Comparison of ENCODE assay signal across 8 mouse cellular contexts in the genomic region with DNA sequence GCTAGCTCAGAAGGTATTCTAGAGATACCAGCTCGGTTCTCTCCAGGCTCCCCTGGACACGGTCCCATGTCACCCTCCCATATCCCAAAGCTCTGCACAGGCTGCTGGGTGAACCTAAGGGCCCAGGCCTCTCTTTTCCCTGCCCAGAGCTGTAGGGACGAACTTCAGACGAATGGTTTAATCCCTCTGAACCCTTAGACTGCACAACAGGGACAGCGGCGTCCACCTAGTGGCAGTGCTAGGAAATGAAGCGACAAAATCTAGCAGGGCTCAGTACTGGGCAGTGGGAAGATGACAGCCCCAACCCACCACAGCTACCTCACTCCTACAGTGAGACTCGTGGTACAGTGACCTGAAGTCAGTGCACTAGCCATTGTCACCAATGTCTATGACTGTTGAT. TPM values are rescaled to one million over a fixed set of nuclear protein-coding genes. Genes with fewer than 3 reads are reported as not detected.
DNase-seq lines count a peak whose midpoint lies in the region; ATAC-seq and TF ChIP-seq lines count a peak whose summit lies in the region.

No protein-coding gene starts in this region.

- 13% methylated on average over 8 of the region's 8 CpGs for WGBS in intestine, embryonic 14.5 days
- WGBS in liver, adult 2 months = 12% methylated on average over 8 of the region's 8 CpGs
- WGBS in midbrain, embryonic 15.5 days = 5% methylated on average over 8 of the region's 8 CpGs

- peak; percentile 49 to 61 for DNase-seq in left cerebral cortex, adult 18-20 months (ENCODE audit: low spot score in 2 of 2)
- no peak for DNase-seq in left cerebral cortex, adult 11 months (ENCODE audit: low spot score)
- peak; percentile 62 to 72 for DNase-seq in cerebellum, postnatal 14 days
- peak; percentile 35 to 41 for DNase-seq in frontal cortex, postnatal 25 days (ENCODE audit: low spot score in 2 of 2)
- peak; percentile 76 for DNase-seq in intestine, embryonic 14.5 days (ENCODE audit: low spot score)
- DNase-seq in liver, adult 2 months (ENCODE audit: extremely low read depth, low read depth, low spot score) = no peak
- peak; percentile 55 to 75 for DNase-seq in spleen, postnatal 14 days (ENCODE audit: low spot score in 2 of 2)

- no peaks in the 10 kb centered on the region for H3K27me3 ChIP-seq in intestine, embryonic 14.5 days (replicated peaks; ENCODE audit: control insufficient read depth, insufficient read depth, low read length)
- H3K27me3 ChIP-seq in liver, adult 2 months (ENCODE audit: control insufficient read depth, insufficient read depth, low read length) = no peaks in the 10 kb centered on the region
- no peaks in the 10 kb centered on the region for H3K27me3 ChIP-seq in midbrain, embryonic 15.5 days (replicated peaks)

- H3K4me3 ChIP-seq in intestine, embryonic 14.5 days (ENCODE audit: low read depth, low read length) = no peak overlapping the region
- H3K4me3 ChIP-seq in liver, adult 2 months (ENCODE audit: insufficient read depth, low read depth, low read length) = no peak overlapping the region
- H3K4me3 ChIP-seq in midbrain, embryonic 15.5 days = peak overlapping the region; percentile 57

- no peak for TF ChIP-seq POLR2A in liver, adult 2 months (IDR thresholded peaks at IDR 0.05; ENCODE audit: extremely low read depth, insufficient read depth, low read length)

- no peaks in the 10 kb centered on the region for H3K79me2 ChIP-seq in liver, adult 2 months (ENCODE audit: control insufficient read depth, insufficient read depth, low read length)

- H3K9me3 ChIP-seq in intestine, embryonic 14.5 days (ENCODE audit: control insufficient read depth, low read length) = no peaks in the 10 kb centered on the region
- no peaks in the 10 kb centered on the region for H3K9me3 ChIP-seq in midbrain, embryonic 15.5 days

- H3K9ac ChIP-seq in intestine, embryonic 14.5 days (ENCODE audit: low read length) = no peak overlapping the region
- no peak overlapping the region for H3K9ac ChIP-seq in liver, adult 2 months (ENCODE audit: low read depth, low read length)
- H3K9ac ChIP-seq in midbrain, embryonic 15.5 days = no peak overlapping the region

- H3K36me3 ChIP-seq in intestine, embryonic 14.5 days (ENCODE audit: control insufficient read depth, insufficient read depth, low read length) = no peaks in the 10 kb centered on the region
- no peaks in the 10 kb centered on the region for H3K36me3 ChIP-seq in liver, adult 2 months (ENCODE audit: control insufficient read depth, insufficient read depth, low read length)
- H3K36me3 ChIP-seq in midbrain, embryonic 15.5 days (replicated peaks) = no peaks in the 10 kb centered on the region

- no peak overlapping the region for H3K27ac ChIP-seq in intestine, embryonic 14.5 days (ENCODE audit: low read depth)
- no peak overlapping the region for H3K27ac ChIP-seq in liver, adult 2 months (replicated peaks; ENCODE audit: insufficient read depth, low read depth, low read length)
- H3K27ac ChIP-seq in midbrain, embryonic 15.5 days = peak overlapping the region; percentile 71

- peak; percentile 71 for TF ChIP-seq CTCF in liver, adult 2 months (IDR thresholded peaks at IDR 0.05; ENCODE audit: low read depth, low read length)

- peak; percentile 40; the same call in 1 of the 2 replicates for ATAC-seq in intestine, embryonic 14.5 days (replicated peaks; ENCODE audit: low FRiP score, low TSS enrichment, low read depth)
- peak; percentile 34 for ATAC-seq in midbrain, embryonic 15.5 days (replicated peaks)

- H3K4me1 ChIP-seq in intestine, embryonic 14.5 days (replicated peaks; ENCODE audit: control insufficient read depth, insufficient read depth, low read length) = peaks cover 33% of the 10 kb centered on the region
- H3K4me1 ChIP-seq in liver, adult 2 months (ENCODE audit: control insufficient read depth, insufficient read depth, low read length) = no peaks in the 10 kb centered on the region
- H3K4me1 ChIP-seq in midbrain, embryonic 15.5 days = peaks cover 47% of the 10 kb centered on the region

- H3K4me2 ChIP-seq in intestine, embryonic 14.5 days (ENCODE audit: low read length) = peak overlapping the region; percentile 90
- peak overlapping the region; percentile 100 for H3K4me2 ChIP-seq in midbrain, embryonic 15.5 days

RNA-seq across cellular contexts. Expression of gene Akna, which starts 5.5 kb away (rescaled TPM):
- 1 to 10 TPM; 3.3 TPM for total RNA-seq in left cerebral cortex, adult 18-20 months (2021)
- polyA plus RNA-seq in intestine, embryonic 14.5 days (2014; fragmentation: Nextera tagmentation; extraction: Ambion mirVana) = 6.4 and 6.8 TPM in 2 replicates
- total RNA-seq in liver, adult 2 months (2014; rRNA removed) = 1.0 and 1.4 TPM in 2 replicates
- 1.1 and 1.6 TPM in 2 replicates for polyA plus RNA-seq in liver, adult 2 months (2012; rRNA removed)
- 7.0 and 7.7 TPM in 2 replicates for polyA plus RNA-seq in midbrain, embryonic 15.5 days (2015; fragmentation: Nextera tagmentation; extraction: Ambion mirVana)

RNA-seq across cellular contexts. Expression of gene Orm2, which starts 46.4 kb away (rescaled TPM):
- not detected for total RNA-seq in left cerebral cortex, adult 18-20 months (2021)
- not detected in 2 replicates for polyA plus RNA-seq in intestine, embryonic 14.5 days (2014; fragmentation: Nextera tagmentation; extraction: Ambion mirVana)
- 27.0 and 55.0 TPM in 2 replicates for total RNA-seq in liver, adult 2 months (2014; rRNA removed)
- polyA plus RNA-seq in liver, adult 2 months (2012; rRNA removed) = 66.8 and 86.8 TPM in 2 replicates
- polyA plus RNA-seq in midbrain, embryonic 15.5 days (2015; fragmentation: Nextera tagmentation; extraction: Ambion mirVana) = not detected in 2 replicates

RNA-seq across cellular contexts. Expression of gene Orm3, which starts 52.7 kb away (rescaled TPM):
- total RNA-seq in left cerebral cortex, adult 18-20 months (2021) = not detected
- not detected in 2 replicates for polyA plus RNA-seq in intestine, embryonic 14.5 days (2014; fragmentation: Nextera tagmentation; extraction: Ambion mirVana)
- 1.1 and 14.1 TPM in 2 replicates for total RNA-seq in liver, adult 2 months (2014; rRNA removed)
- polyA plus RNA-seq in liver, adult 2 months (2012; rRNA removed) = 7.3 and 11.4 TPM in 2 replicates
- not detected in 2 replicates for polyA plus RNA-seq in midbrain, embryonic 15.5 days (2015; fragmentation: Nextera tagmentation; extraction: Ambion mirVana)

Comparison
In these comparisons a context has a peak if more than half of its experiments do, and no peak if none do; other contexts are left out.
1. DNase-seq: peak in left cerebral cortex, adult 18-20 months (2 of 2), cerebellum, postnatal 14 days (2 of 2), frontal cortex, postnatal 25 days (2 of 2), intestine, embryonic 14.5 days (single experiment) and spleen, postnatal 14 days (2 of 2); none in left cerebral cortex, adult 11 months (single experiment) and liver, adult 2 months (single experiment).
2. RNA of gene Orm2, which starts 46.4 kb away (polyA plus RNA-seq): 66.8 to 86.8 TPM in liver, adult 2 months; not detected in intestine, embryonic 14.5 days and not detected in midbrain, embryonic 15.5 days; every median in the first group is over 10 times any median in the second.